Mouse (Mus musculus) G1E-ER4 (cell line): ENCODE data around the gene Zfp282. TPM values are rescaled to one million over a fixed set of nuclear protein-coding genes. Genes with fewer than 3 reads are reported as not detected.

Source experiments
- GATA1 ChIP-seq: IDR thresholded peaks from one replicate; pipeline ENCODE4 v1.8.0; 2012; ENCODE audit warnings: low read length, inconsistent platforms
- polyA plus RNA-seq: library from polyadenylated mRNA; stranded (reverse); fragments of >175 nt; gene quantifications from 2 replicates; pipeline ENCODE4 v1.2.3, GENCODE M21; 2012

Zfp282 gene
- polyA plus RNA-seq, 1 experiment = 22.2 TPM

GRCm38 (mm10) chr6:47879049-47879716, 2.2 kb downstream of the Zfp282 start:
- TF ChIP-seq GATA1 = no peak

- TF ChIP-seq GATA1 = no peak
These were observed 3.2 kb downstream of the Zfp282 start for GRCm38 (mm10) chr6:47880166-47880565.

GRCm38 (mm10) chr6:47888812-47889383, 11.9 kb downstream of the Zfp282 start:
- no peak for TF ChIP-seq GATA1

GRCm38 (mm10) chr6:47899416-47899815, 22.4 kb downstream of the Zfp282 start:
- no peak for TF ChIP-seq GATA1

DNA sequence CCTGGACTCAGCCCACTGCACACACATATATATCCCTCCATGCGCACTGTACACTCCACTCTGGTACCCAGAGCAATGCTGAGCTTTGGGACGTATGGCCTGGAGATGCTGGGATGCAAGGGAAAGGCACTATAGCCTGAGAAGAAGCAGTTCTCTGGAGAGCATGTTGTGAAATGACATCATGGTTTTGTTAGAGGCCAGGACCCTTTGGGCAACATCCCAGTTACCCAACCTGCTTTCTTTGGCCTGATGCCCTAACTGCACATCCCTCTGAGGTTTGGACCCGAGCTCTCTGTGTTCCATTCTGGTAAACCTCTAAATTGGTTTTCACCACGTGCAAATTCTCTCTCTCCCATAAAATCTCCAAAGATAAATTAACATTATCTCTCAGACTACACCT, 26.6 kb downstream of the Zfp282 start:
- TF ChIP-seq GATA1 = no peak

DNA sequence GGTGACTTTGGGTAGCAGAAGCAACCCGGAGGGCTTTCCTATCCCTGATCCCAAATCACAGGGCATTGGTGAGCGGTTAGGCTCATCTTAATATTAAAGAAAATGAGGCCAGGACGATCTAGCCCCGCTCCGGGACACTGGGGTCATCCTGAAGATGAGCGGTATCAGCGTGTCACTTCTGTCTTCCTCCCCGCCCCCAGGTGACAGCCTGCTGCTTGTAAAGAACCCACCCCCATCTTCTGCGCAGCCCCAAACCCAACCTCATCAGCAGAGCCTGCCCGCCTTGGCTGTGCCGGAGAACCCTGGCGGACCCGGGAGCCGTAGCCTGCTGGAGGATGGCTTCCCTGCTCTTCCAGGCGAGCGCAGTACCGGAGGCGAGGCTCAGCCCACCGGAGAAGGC, 27.4 kb downstream of the Zfp282 start:
- no peak for TF ChIP-seq GATA1

- TF ChIP-seq GATA1 = no peak
These were observed 28.1 kb downstream of the Zfp282 start for GRCm38 (mm10) chr6:47904917-47905695.

DNA sequence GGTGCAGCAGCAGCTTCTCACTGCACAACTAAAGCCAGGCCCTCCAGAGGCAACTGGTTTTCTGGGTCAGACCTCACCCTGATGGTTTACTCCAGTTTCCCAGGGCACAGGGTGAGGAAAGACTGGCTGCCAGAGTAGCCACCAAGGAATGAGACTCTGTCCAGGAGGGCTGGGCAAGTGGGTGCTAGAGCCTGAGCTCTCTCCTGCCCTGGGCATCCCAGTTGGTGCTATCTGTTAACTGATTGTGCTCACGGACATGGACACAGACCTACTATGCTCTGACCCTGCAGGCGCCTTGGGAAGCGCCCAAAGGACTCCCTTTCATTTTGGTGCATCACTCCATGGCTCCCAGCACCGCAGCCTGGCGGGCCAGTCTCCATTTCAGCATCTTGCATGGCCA, 29.3 kb downstream of the Zfp282 start:
- TF ChIP-seq GATA1 = no peak

GRCm38 (mm10) chr6:47909007-47909406, 32.0 kb downstream of the Zfp282 start:
- no peak for TF ChIP-seq GATA1

DNA sequence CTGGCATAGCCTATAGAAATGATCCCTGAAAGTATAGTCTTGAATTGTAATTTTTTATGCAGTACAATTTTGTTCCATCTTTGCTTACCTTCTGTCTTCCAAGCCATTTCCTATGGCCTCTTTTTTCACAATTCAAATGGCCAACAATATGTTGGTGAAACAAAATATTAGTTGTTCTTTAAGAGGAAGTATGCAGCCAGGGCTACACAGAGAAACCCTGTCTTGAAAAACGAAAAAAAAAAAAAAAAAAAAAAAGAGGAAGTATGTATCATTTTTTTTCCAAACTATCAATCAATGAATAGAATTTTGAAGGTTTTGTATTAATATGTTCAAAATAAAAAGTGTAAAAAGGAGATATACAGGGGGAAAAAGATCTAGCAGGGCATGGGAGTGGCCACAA, 34.6 kb downstream of the Zfp282 start:
- TF ChIP-seq GATA1 = no peak

GRCm38 (mm10) chr6:47912991-47913390, 36.0 kb downstream of the Zfp282 start:
- no peak for TF ChIP-seq GATA1

- no peak for TF ChIP-seq GATA1
These were observed 40.0 kb downstream of the Zfp282 start for GRCm38 (mm10) chr6:47917051-47917450.

DNA sequence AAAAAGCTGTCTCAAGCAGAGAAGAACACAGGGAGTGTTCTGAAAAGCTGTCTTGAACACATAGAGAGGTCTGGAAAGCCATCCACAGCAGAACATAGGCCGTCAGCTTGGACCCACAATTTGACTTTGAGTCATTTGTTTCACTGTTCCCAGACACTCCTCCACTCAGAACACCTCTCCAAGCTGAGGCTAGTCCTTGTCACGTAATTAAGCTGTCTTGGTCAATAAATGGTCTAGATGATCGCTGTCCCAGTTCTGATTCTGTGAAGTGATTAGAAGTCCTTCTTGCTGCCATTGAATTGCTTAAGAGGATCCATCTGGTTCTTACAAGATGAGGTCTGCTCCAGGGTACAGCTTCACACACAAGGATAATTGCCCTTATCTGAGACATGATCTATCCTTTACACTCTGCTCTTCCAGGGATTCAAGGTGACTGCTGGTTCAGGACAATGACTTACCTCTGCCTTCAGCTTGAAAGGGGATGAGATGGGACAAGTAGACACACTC, 41.8 kb downstream of the Zfp282 start:
- TF ChIP-seq GATA1 = no peak

- TF ChIP-seq GATA1 = no peak
These were observed 42.8 kb downstream of the Zfp282 start for GRCm38 (mm10) chr6:47919646-47920446.

DNA sequence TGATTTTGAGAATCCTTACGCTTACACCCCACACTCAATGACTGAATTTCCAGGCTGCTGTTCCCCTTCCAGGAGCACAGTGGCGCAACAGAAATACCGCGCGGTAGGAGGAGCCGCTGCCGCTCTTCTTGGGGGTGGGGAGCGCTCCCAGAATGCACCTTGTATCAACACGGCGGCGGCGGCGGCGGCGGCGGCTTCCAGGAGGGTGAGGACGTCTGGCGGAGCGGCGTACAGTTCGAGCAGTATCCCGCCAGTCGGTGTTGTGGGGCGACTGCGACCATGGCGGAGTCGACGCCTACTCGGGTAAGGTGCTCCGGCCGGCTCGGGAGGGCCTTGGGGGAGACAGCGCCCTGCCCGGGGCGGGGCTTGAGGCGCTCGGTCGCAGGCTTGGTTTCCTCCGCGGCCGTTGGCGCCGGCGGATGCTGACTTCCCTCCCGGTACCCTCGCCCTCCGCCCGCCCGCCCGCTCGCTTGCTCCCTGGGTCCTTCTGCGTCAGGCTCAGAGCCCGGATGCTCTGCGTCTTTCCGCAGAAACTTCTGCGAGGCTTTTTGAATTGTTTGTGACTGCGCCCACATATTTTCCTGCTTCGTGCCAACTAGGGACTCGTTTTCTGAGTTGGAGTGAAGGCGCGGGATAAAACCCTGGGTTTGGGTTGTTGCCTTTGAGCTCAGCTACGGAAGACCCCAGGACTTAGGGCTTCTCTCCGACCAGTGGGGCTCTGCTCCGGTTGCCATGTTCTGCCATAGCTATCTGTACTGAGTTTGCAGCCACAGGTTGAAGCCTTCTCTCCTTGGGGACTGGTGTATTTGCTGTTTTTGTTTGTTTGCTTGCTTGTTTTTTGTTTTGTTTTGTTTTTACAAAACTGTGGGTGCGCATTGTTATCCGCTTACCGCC, 43.7 kb downstream of the Zfp282 start, which contains the start of gene Zfp212:
Zfp212 (plus strand) TSS at position 30 of the 894 bp plus-strand sequence.
- no peak for TF ChIP-seq GATA1
